Mouse (Mus musculus): Measurements from ENCODE around the gene Fen1.
A peak's percentile ranks its signal among the peaks of the same experiment; 100 is the strongest.

Gene Fen1

DNA sequence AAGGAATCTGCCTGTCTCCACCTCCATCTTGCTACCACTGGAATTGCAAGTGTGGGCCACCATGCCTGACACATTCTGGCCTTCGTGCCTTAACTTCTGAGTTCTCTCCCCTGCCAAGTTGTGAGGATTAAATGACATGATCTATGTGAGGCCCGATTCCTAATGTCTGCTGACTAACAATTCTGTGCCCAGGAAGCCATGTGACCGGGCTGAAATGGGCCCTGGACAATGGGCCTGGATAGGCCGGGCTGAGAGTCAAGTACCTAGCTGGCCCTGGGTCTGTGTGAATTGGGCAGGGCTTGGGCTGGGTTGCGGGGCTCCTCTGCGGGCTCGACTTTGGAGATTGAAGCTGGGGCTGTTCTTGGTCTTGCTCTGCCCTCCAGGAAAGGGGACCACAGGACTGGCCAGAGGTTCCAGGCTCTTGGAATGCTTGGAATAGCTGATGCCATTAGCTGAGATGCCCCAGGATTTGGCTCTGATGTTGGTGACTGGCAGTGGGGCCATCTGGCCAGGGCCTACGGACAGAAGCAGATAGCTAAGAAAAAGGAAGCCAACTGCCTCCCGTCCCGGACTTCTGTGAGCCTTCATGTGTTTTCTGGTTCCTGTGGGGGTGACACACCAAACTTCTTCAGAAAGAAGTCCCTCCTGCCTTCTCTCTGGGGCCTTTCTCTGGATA, 10.0 kb upstream of the Fen1 start:
- DNase-seq: no peak

GRCm38 (mm10) chr19:10210885-10211284, 6.9 kb upstream of the Fen1 start:
- no peak for DNase-seq

DNA sequence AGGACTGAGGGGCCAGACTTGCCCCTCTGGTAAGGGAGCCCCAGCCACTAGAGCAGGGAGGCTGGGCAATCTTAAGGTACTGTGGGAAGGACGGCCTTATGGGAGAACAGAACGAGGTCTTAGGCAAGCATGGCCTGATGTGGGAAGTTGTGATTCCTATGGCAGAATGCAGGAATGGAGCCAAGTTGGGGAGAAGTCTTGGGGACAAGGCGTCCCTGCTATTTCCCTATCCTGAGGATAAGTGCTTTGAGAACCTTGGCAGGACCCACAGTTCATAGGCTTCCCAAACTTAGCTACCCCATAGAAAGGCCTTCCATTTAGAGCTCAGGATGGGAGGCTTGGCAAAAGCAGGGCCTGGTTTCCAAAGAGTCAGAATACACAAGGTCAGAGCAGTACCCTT, 4.9 kb upstream of the Fen1 start:
- no peak for DNase-seq

DNA sequence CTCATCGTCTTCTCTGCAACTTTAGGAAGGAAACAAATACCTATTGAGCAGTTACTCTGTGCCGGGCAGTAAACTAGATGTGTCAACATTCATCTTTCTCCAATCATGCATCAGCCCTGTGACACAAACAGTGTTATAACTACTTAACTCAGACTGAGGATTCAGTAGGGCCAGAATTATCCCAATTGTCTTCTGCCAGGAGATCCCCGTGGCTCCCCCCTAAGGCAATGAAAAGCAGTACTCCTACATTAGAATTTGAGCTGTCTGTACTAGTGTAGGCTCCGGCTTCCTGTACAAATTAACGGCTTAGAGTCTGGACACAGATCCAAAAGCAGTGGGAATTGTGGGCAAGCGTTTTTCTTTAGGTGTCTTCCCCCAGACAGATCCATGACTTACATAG, 1.1 kb upstream of the Fen1 start:
- DNase-seq: no peak

- DNase-seq: peak; percentile 86
Measured at GRCm38 (mm10) chr19:10204616-10205001, 640 bp upstream of the Fen1 start.

DNA sequence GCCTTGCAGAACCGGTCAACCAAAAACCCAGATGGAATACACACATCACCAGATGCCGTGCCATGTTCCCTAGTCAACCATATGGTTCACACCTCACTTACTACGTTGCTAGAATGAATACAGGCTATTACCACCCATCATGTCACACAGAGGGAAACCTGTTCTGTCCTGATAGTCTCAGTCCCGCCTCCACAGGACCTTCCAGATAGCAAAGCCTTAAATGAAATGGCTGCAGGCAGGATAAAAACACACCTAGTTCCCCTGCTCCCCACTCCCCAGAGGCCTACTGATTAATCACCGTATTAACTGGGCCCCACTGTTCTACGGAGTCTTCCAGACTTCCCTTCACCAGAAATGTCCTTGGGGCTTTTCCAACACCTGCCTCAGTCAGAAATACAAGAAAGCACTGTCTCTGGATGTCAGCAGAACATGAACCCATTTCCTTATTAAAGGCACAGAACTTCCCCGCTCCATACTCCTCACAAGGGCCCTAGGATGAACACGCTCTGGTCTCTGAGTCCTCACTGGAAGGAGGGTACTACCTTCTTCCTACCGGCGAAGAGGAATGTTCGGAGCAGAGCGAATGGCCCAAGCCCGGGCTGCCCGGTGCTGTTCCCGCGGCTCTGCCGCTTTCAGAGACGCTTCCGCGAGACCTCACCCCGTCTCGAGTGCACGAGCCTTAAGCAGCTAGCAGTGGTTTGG, 672 bp downstream of the Fen1 start:
- no peak for DNase-seq

DNA sequence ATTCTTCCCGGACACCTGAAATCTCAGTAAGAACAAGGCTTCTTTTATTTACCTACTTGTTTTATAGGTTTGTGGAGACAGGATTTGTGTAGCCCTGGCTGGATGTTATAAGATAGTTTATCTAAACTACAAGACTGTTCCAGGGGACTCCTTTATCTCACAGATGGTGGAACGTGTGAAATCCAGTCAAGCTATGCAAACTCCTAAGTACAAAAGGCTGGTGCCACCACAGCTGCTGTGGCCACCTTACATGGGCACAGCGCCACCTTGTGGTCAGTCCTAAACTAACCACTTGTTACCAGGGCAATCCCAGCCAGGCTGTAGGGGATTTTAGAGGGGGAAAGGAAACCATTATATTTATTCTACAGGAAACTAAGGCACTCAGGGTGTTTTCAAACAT, 5.2 kb downstream of the Fen1 start:
- peak; percentile 75 for DNase-seq

DNA sequence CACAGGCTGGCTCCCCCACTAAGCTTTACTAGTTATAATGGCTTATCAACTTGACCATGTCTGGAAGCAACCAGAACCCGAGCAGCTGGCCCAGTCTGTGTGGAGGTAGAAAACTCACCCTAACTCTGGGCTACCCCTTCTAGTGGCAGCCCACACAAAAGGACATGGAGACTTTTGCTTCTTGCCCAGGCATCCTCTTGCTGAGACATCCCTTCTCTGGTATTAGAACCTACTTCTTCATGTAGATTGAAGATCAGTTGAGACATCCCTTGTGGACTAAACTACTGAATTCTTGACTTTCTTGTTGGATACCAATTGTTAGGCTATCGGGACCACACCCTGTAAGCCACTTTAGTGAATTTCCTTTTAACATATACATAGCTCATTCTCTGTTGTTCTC, 5.7 kb downstream of the Fen1 start:
- no peak for DNase-seq

- no peak for DNase-seq
Measured at GRCm38 (mm10) chr19:10197130-10197529, 6.8 kb downstream of the Fen1 start.

GRCm38 (mm10) chr19:10195252-10195651, 8.7 kb downstream of the Fen1 start:
- no peak for DNase-seq

GRCm38 (mm10) chr19:10194337-10194736, 9.6 kb downstream of the Fen1 start:
- DNase-seq: no peak

DNA sequence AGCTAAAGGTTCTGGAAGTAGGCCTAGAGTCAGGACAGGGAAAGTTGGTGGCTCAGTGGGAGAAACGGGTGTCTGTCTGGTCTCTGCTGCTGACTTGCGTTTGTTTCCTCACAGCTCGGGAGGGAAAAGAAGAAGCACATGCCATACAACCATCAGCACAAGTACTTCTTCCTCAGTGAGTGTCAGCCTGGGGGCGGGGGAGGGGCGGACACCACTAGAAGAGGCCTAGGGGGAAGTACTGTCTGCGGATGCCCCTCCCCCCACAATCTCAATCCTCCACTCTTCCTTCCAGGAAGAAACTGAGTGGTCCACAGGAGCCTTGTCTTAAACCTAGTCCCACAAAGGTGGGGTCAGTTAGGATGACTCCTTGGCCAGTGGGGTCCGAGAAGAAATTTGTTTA, 12.6 kb downstream of the Fen1 start:
- peak; percentile 69 for DNase-seq

GRCm38 (mm10) chr19:10190796-10191195, 13.2 kb downstream of the Fen1 start:
- peak; percentile 67 for DNase-seq

DNA sequence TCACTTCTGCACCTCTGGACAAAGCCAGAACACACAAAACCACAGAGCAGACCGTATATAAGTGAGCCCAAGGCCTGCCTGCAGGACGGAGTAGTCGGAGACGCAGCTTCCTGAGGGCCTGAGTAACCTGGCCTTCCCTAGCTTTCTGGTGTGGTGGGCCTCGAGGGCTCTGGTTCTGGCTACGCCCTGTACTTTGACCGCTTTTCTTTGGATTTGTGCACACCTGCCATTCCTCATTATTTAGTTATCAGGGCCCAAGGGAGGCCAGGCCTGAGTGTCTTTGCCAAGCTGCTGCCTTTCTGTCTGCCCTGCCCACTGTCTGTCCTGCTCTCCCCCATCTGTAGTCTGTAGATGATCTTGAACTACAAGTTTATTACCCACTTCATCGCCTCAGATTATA, 14.0 kb downstream of the Fen1 start:
- DNase-seq: no peak

DNA sequence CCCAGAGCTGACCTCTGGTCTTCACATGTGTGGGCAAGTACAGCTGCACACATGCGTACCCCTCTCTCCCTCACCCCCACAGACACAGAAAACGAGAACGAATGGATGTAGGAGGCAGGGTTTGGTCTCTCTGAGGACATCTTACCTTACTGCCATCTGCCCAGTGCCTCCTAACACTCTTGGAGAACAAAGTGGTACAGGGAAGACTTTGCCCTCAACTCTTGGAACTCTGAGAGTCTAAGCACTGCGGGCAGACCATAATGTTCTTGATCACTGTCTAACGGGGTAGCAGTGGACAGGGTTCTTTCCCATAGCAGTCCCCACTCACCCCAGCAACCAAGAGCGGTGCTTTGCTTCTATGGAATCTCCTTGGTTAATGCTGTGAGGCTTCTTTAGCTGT, 14.9 kb downstream of the Fen1 start:
- no peak for DNase-seq

- DNase-seq: peak; percentile 85
Measured at GRCm38 (mm10) chr19:10188281-10188811, 15.6 kb downstream of the Fen1 start.

- DNase-seq: no peak
Measured at GRCm38 (mm10) chr19:10186569-10186968, 17.4 kb downstream of the Fen1 start.

DNA sequence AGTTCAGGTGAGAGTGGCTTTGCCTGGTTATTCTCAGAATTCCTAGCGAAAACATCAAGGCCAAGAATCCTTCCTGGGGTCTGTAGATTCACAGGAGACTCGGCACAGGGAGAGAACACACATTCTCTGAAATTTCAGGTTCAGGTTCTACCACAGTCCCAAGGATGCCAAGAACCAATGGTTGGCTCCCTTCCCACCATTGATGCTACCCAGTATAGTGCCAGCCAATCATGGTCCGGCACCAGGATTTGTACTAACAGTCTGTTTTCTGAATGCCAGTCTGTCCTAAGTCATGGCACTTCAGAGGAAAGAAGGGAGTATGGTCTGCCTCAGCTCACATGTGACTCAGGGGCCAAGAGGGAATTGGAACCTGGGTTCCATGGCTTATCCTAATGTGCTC, 18.1 kb downstream of the Fen1 start:
- no peak for DNase-seq

- no peak for DNase-seq
Measured at GRCm38 (mm10) chr19:10184096-10184495, 19.9 kb downstream of the Fen1 start.

- DNase-seq: peak; percentile 81
Measured at GRCm38 (mm10) chr19:10183299-10183983, 20.5 kb downstream of the Fen1 start.

DNA sequence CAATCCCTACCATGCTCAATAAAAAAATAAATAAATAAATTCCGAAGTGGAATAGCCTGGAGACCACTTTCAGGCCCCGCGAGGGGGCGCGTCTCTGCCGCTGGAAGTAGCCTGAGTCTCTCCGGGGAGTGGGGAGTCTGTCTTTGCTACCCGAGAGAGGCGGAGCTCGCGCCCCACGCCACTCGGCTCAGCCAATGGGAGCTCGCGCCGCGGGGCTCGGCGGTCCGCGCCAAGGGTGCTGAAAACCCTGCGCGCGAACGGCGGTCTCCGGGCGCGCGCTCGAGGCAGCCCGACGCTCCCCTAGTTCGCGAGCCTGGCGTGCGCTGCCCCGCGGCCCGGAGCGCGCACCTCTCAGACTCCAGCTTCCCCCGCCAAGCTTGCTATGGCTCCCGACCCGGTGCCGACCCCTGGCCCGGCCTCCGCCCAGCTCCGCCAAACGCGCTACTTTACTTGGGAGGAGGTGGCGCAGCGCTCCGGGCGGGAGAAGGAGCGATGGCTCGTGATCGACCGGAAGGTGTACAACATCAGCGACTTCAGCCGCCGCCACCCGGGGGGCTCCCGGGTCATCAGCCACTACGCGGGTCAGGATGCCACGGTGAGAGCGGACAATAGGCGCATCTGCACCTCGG, 21.2 kb downstream of the Fen1 start, which contains the start of gene Fads1:
Gene Fads1 (plus strand): TSS at position 219 of the 629 bp plus-strand sequence.
- peak; percentile 96 for DNase-seq

GRCm38 (mm10) chr19:10182142-10182541, 21.8 kb downstream of the Fen1 start:
- no peak for DNase-seq

DNA sequence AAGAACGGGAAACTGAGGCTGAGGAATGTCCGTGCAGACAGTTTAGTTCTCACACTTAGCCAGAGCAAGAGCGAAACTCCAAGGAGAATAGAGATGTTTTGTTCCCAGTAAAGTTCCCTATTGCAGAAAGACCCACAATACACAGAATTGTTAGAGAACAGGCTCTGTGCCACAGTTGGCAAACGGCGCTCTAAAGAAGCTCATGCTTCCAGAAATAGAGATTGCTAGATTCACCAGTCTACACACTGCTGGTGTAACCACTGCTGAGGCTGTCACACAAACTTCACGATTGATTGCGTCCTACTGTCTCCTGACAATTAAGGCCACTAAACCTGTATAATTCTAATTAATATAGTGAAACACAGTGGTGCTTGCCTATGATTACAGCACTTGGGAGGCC, 22.7 kb downstream of the Fen1 start:
- peak; percentile 77 for DNase-seq
